ENCODE assay signal across 7 mouse cellular contexts in the genomic region with DNA sequence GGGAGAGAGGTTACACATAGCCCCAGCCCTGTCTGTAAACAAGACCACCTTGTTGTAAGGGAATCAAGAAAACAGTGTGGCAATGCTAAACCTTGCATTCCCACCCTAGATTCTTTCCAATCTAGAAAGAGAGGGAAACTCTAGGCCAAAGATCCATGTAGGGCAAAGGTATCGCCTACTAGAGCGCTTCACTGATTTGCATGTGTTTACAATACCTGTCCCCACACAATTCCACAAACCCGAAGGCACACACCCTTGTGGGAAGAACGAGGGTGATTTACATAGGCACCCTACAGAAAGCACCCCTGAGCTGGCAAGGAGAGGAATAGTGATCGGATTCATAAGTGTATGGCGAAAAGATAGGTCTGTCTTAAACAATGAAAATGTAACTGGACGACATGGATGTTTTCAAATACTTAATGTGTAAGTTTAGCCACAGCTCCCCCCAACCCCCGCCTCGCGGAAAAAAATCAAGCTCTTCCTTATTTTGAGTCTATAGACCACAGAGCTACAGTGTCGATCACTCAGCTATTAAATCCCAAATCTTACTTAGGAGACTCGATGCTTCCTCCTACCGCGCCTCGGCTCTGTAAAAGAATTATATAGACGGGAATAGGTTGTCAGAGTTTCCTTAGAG. TPM values are rescaled to one million over a fixed set of nuclear protein-coding genes. Genes with fewer than 3 reads are reported as not detected.
DNase-seq lines count a peak whose midpoint lies in the region; ATAC-seq and TF ChIP-seq lines count a peak whose summit lies in the region.

No protein-coding gene starts in this region.

- WGBS in lung, embryonic 14.5 days, result 27% methylated on average over 16 of the region's 16 CpGs
- 15% methylated on average over 16 of the region's 16 CpGs for WGBS in liver, embryonic 14.5 days (ENCODE audit: insufficient replicate concordance)

- no peak for ATAC-seq in lung, embryonic 14.5 days (ENCODE audit: insufficient read depth)
- ATAC-seq in granulocyte monocyte progenitor cell, adult 5-6 weeks (replicated peaks; ENCODE audit: poor library complexity, severe bottlenecking), result peak; percentile 25
- no peak for ATAC-seq in liver, embryonic 14.5 days (ENCODE audit: insufficient read depth)

- peak overlapping the region; percentile 83 for H3K4me2 ChIP-seq in lung, embryonic 14.5 days
- H3K4me2 ChIP-seq in liver, embryonic 14.5 days (ENCODE audit: low read depth), result peak overlapping the region; percentile 76

- no peak for DNase-seq in lung, embryonic 14.5 days
- no peak for DNase-seq in lung, postnatal 4 days
- no peak for DNase-seq in liver, embryonic 14.5 days (ENCODE audit: low read depth in 3 of 3, low spot score in 3 of 3)
- peak; percentile 48 for DNase-seq in splenic B cell, adult 2 months (ENCODE audit: low read depth, low spot score)
- DNase-seq in cerebellum, adult 8-10 months, result no peak
- DNase-seq in embryo, embryonic 10 days (ENCODE audit: low spot score), result no peak

- H3K4me1 ChIP-seq in lung, embryonic 14.5 days (ENCODE audit: insufficient read depth), result no peaks in the 10 kb centered on the region
- H3K4me1 ChIP-seq in liver, embryonic 14.5 days (replicated peaks; ENCODE audit: control insufficient read depth in 2 of 2, insufficient read depth in 2 of 2, low read length in 1 of 2), result peaks cover 3 to 17% of the 10 kb centered on the region in 2 experiments; a peak in 2 of 4 replicates

- H3K9ac ChIP-seq in lung, embryonic 14.5 days, result no peak overlapping the region
- H3K9ac ChIP-seq in liver, embryonic 14.5 days (replicated peaks), result no peak overlapping the region

- no peaks in the 10 kb centered on the region for H3K36me3 ChIP-seq in lung, embryonic 14.5 days (ENCODE audit: insufficient read depth)
- H3K36me3 ChIP-seq in liver, embryonic 14.5 days (replicated peaks; ENCODE audit: control insufficient read depth, insufficient read depth, low read depth), result no peaks in the 10 kb centered on the region
- no peaks in the 10 kb centered on the region for H3K36me3 ChIP-seq in splenic B cell, adult 2 months (ENCODE audit: control insufficient read depth, insufficient read depth, low read length, poor library complexity, severe bottlenecking)

- TF ChIP-seq CTCF in lung, embryonic 14.5 days (IDR thresholded peaks at IDR 0.05; ENCODE audit: low read depth), result no peak
- no peak for TF ChIP-seq CTCF in liver, embryonic 14.5 days (IDR thresholded peaks at IDR 0.05; ENCODE audit: low read depth)

- H3K4me3 ChIP-seq in lung, embryonic 14.5 days (ENCODE audit: low read depth, low read length), result peak overlapping the region; percentile 53
- peak overlapping the region; percentile 59 to 62; a peak in 3 of 4 replicates for H3K4me3 ChIP-seq in liver, embryonic 14.5 days (ENCODE audit: insufficient read depth in 1 of 2, low read depth in 2 of 2, low read length in 2 of 2)

- H3K27ac ChIP-seq in lung, embryonic 14.5 days (ENCODE audit: low read depth), result no peak overlapping the region
- H3K27ac ChIP-seq in liver, embryonic 14.5 days, result no peak overlapping the region

- TF ChIP-seq EP300 in liver, embryonic 14.5 days (IDR thresholded peaks at IDR 0.05; ENCODE audit: low read depth), result no peak

- no peaks in the 10 kb centered on the region for H3K9me3 ChIP-seq in lung, embryonic 14.5 days (ENCODE audit: low read depth, low read length)
- H3K9me3 ChIP-seq in liver, embryonic 14.5 days (ENCODE audit: control insufficient read depth, low read length), result no peaks in the 10 kb centered on the region

- peaks cover 13% of the 10 kb centered on the region; the same call in 1 of the 2 replicates for H3K27me3 ChIP-seq in lung, embryonic 14.5 days (ENCODE audit: insufficient read depth, low read length)
- H3K27me3 ChIP-seq in liver, embryonic 14.5 days (ENCODE audit: control insufficient read depth, insufficient read depth, low read length), result peaks cover 19% of the 10 kb centered on the region
- H3K27me3 ChIP-seq in splenic B cell, adult 2 months (ENCODE audit: control insufficient read depth, insufficient read depth, low read length, poor library complexity, severe bottlenecking), result no peaks in the 10 kb centered on the region

RNA-seq across cellular contexts. Expression of a gene that starts 1.1 kb away (rescaled TPM):
- polyA plus RNA-seq in lung, embryonic 14.5 days (2014; fragmentation: Nextera tagmentation; extraction: Ambion mirVana), result 3.5 and 3.8 TPM in 2 replicates
- total RNA-seq in granulocyte monocyte progenitor cell, adult 5-6 weeks (2014; fragmentation: Nextera tagmentation), result 36.0 and 42.9 TPM in 2 replicates
- 33.9 and 39.8 TPM in 2 replicates for total RNA-seq in granulocyte monocyte progenitor cell, adult 5-6 weeks (2017)
- 1.4 and 1.9 TPM in 2 replicates for polyA plus RNA-seq in liver, embryonic 14.5 days (2012; rRNA removed)
- polyA plus RNA-seq in liver, embryonic 14.5 days (2014; fragmentation: Nextera tagmentation; extraction: Ambion mirVana), result 3.3 TPM in 2 replicates

RNA-seq across cellular contexts. Expression of a gene that starts 47.0 kb away (rescaled TPM):
- 23.0 and 25.1 TPM in 2 replicates for polyA plus RNA-seq in lung, embryonic 14.5 days (2014; fragmentation: Nextera tagmentation; extraction: Ambion mirVana)
- 44.5 and 60.4 TPM in 2 replicates for total RNA-seq in granulocyte monocyte progenitor cell, adult 5-6 weeks (2014; fragmentation: Nextera tagmentation)
- total RNA-seq in granulocyte monocyte progenitor cell, adult 5-6 weeks (2017), result 58.3 and 70.7 TPM in 2 replicates
- 3.8 and 4.5 TPM in 2 replicates for polyA plus RNA-seq in liver, embryonic 14.5 days (2012; rRNA removed)
- polyA plus RNA-seq in liver, embryonic 14.5 days (2014; fragmentation: Nextera tagmentation; extraction: Ambion mirVana), result 5.4 and 6.0 TPM in 2 replicates
